In the genomic region with DNA sequence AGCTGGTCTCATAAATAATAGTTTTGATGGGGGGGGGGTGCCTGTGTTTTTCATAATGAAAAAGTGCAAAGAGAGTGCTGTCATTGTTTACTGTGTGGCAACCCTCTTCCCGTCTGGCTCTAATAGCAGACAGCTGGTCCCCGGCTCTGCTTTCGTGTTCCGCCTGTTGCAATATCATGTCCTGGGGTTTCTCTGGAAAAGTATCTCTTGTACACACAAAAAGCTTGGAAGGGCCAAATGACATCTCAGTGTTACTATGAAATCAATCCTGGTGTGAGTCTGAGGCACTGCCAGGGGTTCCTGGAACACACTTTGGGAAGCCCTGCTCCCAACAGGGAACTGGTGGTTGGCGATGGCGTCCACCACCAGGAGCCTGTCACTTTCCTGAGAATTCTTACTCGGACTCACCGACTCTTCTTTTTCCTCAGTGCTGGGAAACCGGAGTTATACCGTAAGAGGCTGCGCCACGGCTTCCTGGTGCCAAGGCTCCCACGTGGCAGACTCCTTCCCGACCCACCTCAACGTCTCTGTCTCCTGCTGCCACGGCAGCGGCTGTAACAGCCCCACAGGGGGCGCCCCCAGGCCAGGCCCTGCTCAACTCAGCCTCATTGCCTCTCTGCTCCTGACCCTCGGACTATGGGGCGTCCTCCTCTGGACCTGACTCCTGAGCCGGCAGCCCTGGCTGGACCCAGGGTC, we compare ENCODE assay signal across 10 mouse cellular contexts. TPM values are rescaled to one million over a fixed set of nuclear protein-coding genes. Genes with fewer than 3 reads are reported as not detected.
A peak's percentile ranks its signal among the peaks of the same experiment; 100 is the strongest.
DNase-seq lines count a peak whose midpoint lies in the region; TF ChIP-seq lines count a peak whose summit lies in the region.
"Had no signal": no experiment of that assay in that cellular context is flagged by ENCODE, and none has a peak within 500 bp of the region (broad histone marks: within the 10 kb centered on the region; RNA-seq: fewer than 3 reads in every experiment).

No protein-coding gene starts in this region.

- peak in 1 of 2 experiments; percentile 55; a peak in 2 of 4 replicates for TF ChIP-seq CTCF in CH12.LX (conservative IDR thresholded peaks at IDR 0.05 in 1 of 2, IDR thresholded peaks at IDR 0.05 in 1 of 2; ENCODE audit: low read depth in 2 of 2, low read length in 2 of 2)

- H3K27ac ChIP-seq in CH12.LX (ENCODE audit: insufficient read depth, low read depth), result no peak overlapping the region

- DNase-seq in kidney, adult 18-20 months, result peak; percentile 25
- no peak for DNase-seq in kidney, adult 9 months
- DNase-seq in CH12.LX (ENCODE audit: extremely low read depth), result no peak
- peak; percentile 69 to 75 for DNase-seq in cerebellum, postnatal 10 days
- peak; percentile 77 for DNase-seq in layer of hippocampus, adult 9-11 months
- DNase-seq in spleen, postnatal 14 days (ENCODE audit: low spot score in 2 of 2), result no peak
- DNase-seq in natural killer cell, adult 2 months (ENCODE audit: low spot score in 2 of 2), result no peak
- DNase-seq in ovary, postnatal 36 days (ENCODE audit: low spot score), result no peak

- H3K9me3 ChIP-seq in CH12.LX (replicated peaks; ENCODE audit: low read length), result peaks cover 26% of the 10 kb centered on the region

- H3K9ac ChIP-seq in CH12.LX (ENCODE audit: insufficient read depth, low read depth), result no peak overlapping the region

- H3K4me1 ChIP-seq in CH12.LX (ENCODE audit: control insufficient read depth in 1 of 2, insufficient read depth in 2 of 2), result no peaks in the 10 kb centered on the region

- in situ Hi-C loops in CH12.LX (cut with MboI; ENCODE audit: low pct_ligation_motif_present, low pct_unique_long_range_greater_than_20kb, low sequenced_read_pairs), result loop anchor here (10.0 kb wide), 1 partner anchor 180 kb away; no protein-coding TSS in a partner anchor

- H3K79me2 ChIP-seq in CH12.LX (replicated peaks; ENCODE audit: control insufficient read depth, extremely low read depth, insufficient read depth, poor library complexity, severe bottlenecking), result no peaks in the 10 kb centered on the region

- dilution Hi-C loops in CH12.LX (cut with MboI; ENCODE audit: extremely low pct_ligation_motif_present, extremely low pct_unique_long_range_greater_than_20kb, low sequenced_read_pairs), result no loop called here

- no peak overlapping the region for H3K4me3 ChIP-seq in CH12.LX (replicated peaks in 1 of 3; ENCODE audit: low read depth in 2 of 3, low read length in 2 of 3, poor library complexity in 1 of 3)

- no peak overlapping the region for H3K4me2 ChIP-seq in CH12.LX (ENCODE audit: insufficient read depth, low read depth, poor library complexity, severe bottlenecking)

- no peaks in the 10 kb centered on the region for H3K36me3 ChIP-seq in CH12.LX (replicated peaks in 1 of 2; ENCODE audit: control insufficient read depth in 1 of 2, insufficient read depth in 1 of 2, low read length in 1 of 2)

- no peak for TF ChIP-seq EP300 in CH12.LX (IDR thresholded peaks at IDR 0.05; ENCODE audit: low read length)

- TF ChIP-seq RAD21 in CH12.LX (IDR thresholded peaks at IDR 0.05; ENCODE audit: low read depth, low read length), result no peak; the same call in none of the 2 replicates

- peaks cover 33% of the 10 kb centered on the region for H3K27me3 ChIP-seq in CH12.LX (replicated peaks)
- H3K27me3 ChIP-seq: Patski had no signal

- no peak for TF ChIP-seq POLR2A in CH12.LX (IDR thresholded peaks at IDR 0.05; ENCODE audit: low read depth, low read length)

TF ChIP-seq in CH12.LX, 34 proteins besides CTCF, POLR2A, EP300 and RAD21:
- TF ChIP-seq RCOR1 (conservative IDR thresholded peaks at IDR 0.05; ENCODE audit: low read depth, low read length) (no peak), SMC3 (IDR thresholded peaks at IDR 0.05; ENCODE audit: low read depth, low read length) (0 out of 2 replicates have a peak, but pooled peaks have one; percentile 20)

RNA-seq across cellular contexts. Expression of a gene that starts 6.9 kb away (rescaled TPM):
- 0.38 and 0.59 TPM in 2 replicates for total RNA-seq in CH12.LX (2012; rRNA removed)
- 0.16 and 0.34 TPM in 2 replicates for total RNA-seq in CH12.LX (2014; rRNA removed)
- 0.36 and 0.56 TPM in 2 replicates for polyA plus RNA-seq in CH12.LX (2012; ENCODE audit: insufficient read length, low read depth)
- total RNA-seq: monocyte, adult 5-6 weeks had no signal

RNA-seq across cellular contexts. Expression of a gene that starts 12.7 kb away (rescaled TPM):
- total RNA-seq in CH12.LX (2012; rRNA removed) (0.13 and 0.29 TPM in 2 replicates), CH12.LX (2014; rRNA removed) (0.69 and 0.72 TPM in 2 replicates)
- 0.26 and 0.57 TPM in 2 replicates for polyA plus RNA-seq in CH12.LX (2012; ENCODE audit: insufficient read length, low read depth)

RNA-seq across cellular contexts. Expression of a gene that starts 22.9 kb away (rescaled TPM):
- not detected in 2 replicates for total RNA-seq in CH12.LX (2012; rRNA removed)
- total RNA-seq in CH12.LX (2014; rRNA removed), result not detected in 2 replicates
- not detected in 2 replicates for polyA plus RNA-seq in CH12.LX (2012; ENCODE audit: insufficient read length, low read depth)
- total RNA-seq: monocyte, adult 5-6 weeks had no signal
- polyA plus RNA-seq: Patski had no signal

RNA-seq across cellular contexts. Expression of a gene that starts 31.8 kb away (rescaled TPM):
- total RNA-seq in CH12.LX (2012; rRNA removed) (11.1 and 14.1 TPM in 2 replicates), CH12.LX (2014; rRNA removed) (16.0 and 20.4 TPM in 2 replicates)
- 14.3 and 15.1 TPM in 2 replicates for polyA plus RNA-seq in CH12.LX (2012; ENCODE audit: insufficient read length, low read depth)

RNA-seq across cellular contexts. Expression of a gene that starts 37.3 kb away (rescaled TPM):
- total RNA-seq in CH12.LX (2012; rRNA removed) (0.08 and 0.17 TPM in 2 replicates), CH12.LX (2014; rRNA removed) (not detected in 2 replicates)
- 0.26 TPM in 1 of 2 replicates, not detected in the other for polyA plus RNA-seq in CH12.LX (2012; ENCODE audit: insufficient read length, low read depth)
- total RNA-seq: monocyte, adult 5-6 weeks had no signal

Comparison
In these comparisons a context has a peak if more than half of its experiments do, and no peak if none do; other contexts are left out.
1. DNase-seq: peak in kidney, adult 18-20 months (single experiment), cerebellum, postnatal 10 days (2 of 2) and layer of hippocampus, adult 9-11 months (single experiment); none in kidney, adult 9 months (single experiment), CH12.LX (single experiment), spleen, postnatal 14 days (0 of 2), natural killer cell, adult 2 months (0 of 2) and ovary, postnatal 36 days (single experiment).